Mouse (Mus musculus) thymus, postnatal 10 days (tissue): Measurements from ENCODE around the gene Sar1a.

Source experiments
- DNase-seq, 2 experiments: peaks; one replicate each; pipeline ENCODE4 v3.0.0; 2021; ENCODE audit warnings: low spot score in 2 of 2

Sar1a gene

DNA sequence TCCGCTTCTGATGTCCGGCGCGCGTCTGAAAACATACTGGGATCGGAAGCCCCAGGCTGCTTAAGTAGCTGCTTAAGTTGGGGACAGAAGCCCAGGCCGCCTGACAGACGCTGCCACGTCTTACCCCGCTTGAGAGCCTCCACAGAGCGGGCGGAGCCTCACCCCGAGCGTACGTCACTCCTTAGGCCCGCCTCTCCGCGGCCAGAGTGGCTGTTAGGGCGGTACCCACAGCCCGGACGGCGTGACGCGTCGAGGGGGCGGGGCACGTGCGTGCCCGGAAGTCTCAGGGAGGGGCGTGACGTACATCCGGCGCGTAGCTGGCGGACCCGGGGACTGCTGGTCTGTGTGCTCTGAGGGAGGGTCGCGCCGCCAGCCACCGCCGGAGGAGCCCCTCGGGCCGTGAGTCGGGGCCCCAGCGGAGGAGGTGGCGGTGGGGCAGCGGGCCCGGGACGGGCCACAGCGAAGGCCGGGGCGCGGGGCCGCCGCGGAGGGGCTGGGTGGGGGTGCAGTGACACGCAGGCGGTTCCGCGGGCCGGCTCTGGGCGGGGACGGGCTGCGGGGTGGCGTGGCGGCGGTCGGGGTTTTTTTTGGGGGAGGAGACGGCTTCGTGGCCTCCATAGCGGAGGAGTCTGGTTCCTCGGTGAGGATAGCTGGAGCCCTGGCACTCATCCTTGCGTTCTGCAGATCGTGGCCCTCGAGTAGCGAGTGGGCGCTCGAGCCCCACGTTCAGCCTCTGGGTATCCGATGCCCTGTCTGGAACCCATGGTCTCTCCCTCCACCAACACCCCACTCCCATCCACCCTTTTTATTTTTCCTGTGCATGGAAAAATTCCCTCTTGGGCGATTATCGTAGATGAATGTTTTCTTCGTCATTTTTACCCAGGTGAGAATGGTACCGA lies at the start of gene Sar1a:
Sar1a (plus strand) TSS at position 285 of the 899 bp plus-strand sequence.
- DNase-seq: peak; percentile 97 to 98

DNA sequence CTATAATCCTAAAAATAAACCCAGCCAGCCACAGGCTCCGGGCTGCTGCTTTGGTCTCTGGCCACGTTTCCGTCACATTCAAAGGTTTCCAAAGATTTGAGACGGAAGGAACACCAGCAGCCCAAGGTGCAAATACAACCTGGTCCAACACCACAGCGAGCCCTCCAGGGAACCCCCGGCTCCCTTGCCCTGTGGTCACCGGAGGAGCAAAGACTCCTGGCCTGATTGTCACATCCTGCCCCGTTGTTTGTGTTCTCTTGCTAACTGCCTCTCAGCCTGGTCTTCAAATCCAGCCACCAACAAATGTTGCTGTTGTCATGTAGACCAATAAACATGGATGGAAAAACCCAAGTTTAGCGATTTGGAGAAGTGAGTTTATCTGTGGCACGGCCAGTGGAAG lies 47.7 kb upstream of the Sar1a start:
- DNase-seq: no peak

GRCm38 (mm10) chr10:61637055-61637454 lies 43.0 kb upstream of the Sar1a start:
- DNase-seq: no peak

GRCm38 (mm10) chr10:61640363-61640762 lies 39.7 kb upstream of the Sar1a start:
- no peak for DNase-seq

GRCm38 (mm10) chr10:61646557-61646956 lies 33.5 kb upstream of the Sar1a start:
- no peak for DNase-seq

DNA sequence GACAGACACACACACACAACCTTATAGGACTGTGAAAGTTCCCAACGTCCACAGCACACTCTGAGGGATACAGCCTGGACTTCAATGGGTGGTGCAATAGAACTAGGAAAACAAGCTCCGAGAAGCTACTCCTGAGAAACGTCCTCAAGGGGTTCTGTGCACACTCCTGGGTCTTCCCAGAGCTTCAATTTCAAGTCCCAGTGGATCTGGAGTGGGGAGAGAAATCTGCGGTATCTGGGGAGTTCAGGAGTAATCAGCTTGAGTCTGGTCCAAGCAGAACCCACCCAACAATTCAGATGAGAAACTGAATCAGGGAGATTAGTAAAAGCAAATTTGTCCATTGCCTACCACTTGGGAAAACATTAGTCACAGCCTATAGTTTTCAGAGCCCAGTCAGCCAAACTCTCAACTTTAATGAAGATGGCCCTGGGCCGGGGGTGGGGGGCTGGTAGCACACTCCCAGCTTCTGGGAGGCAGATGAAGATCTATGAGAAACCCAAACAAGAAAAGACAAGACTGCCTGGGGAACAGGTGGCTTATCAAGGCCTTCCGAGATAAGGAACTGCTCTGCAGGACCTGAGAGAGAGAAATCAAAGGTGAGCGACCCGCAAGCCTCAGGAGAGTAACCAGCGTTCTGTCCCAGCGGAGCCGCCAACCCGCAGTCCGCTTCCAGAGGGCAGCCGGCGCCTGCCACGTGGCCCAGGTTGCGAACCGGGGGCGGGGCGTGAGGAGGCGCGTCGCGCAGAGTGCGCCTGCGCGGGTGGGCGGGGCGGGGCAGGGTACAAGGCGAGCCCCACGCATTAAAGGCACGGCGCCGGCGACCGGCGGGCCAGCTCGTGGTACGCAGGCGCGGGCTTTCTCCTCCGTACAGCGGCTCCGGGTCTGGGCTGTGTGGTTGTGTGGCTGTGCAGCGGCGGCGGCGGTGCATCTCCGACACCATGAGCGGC lies 32.0 kb upstream of the Sar1a start, which contains the start of gene Ppa1:
Ppa1 (plus strand) TSS at position 763 of the 947 bp plus-strand sequence.
- peak; percentile 69 to 77 for DNase-seq

DNA sequence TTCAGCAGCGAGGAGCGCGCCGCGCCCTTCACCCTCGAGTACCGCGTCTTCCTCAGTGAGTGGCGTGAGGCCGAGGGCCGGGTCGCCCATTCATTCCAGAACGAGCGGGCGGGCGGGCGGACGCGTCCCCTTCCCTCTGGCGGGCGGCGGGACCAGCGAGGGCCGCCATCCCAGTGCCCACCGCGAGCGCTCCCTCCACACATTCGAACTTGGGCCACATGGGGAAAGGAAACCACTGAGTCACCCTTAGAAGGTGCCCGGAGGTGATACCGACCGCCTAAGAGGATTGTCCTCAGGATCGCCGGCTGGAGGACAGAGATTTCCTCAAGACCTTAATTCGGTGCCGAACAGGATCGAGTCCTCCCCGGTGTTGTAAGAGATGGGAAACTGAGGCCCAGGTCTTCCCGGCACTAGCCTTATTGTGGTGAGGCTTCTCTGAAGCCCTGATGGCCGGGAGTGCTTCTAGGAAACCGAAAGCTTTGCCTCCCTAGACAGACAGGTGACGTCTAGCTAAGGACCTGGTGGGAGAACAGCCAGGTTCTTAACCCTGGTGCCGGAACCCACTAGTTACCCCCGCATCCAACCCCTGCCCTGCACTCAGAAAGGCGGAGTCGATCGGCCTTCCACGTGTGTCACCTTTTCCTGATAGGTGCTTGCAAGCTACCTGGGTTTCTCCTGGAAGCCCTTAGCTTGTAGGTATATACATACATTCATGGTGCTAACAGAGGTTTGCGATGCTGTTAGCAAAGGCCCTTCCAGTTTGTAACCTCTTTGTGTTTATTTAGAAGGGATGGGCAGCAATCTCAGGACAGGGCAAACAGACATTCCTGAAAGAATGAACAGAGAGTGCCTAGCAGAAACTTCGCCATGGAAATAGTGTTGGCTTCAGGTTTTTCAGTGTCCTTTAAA lies 31.1 kb upstream of the Sar1a start:
- DNase-seq: peak in 1 of 2 experiments; percentile 7

GRCm38 (mm10) chr10:61654105-61654504 lies 26.0 kb upstream of the Sar1a start:
- DNase-seq: no peak

DNA sequence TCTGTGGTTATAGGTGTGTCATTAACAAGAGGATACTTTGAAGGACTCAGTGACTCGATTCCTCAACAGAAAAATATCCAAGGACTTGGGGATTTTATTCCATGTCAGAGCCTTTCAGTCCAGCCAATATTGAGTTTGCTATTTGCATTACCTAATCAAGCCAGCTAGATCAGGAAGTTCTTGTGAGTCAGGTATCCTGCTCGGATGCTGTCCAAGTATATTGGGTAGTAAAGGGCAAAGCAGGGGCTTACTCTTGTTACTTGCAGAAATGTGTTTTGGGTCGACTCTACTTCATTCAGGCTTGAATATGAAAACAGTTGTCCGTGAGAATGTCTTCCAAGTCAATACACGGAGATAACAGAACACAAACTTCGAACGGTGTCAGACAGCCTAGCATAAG lies 25.4 kb upstream of the Sar1a start:
- no peak for DNase-seq

GRCm38 (mm10) chr10:61655188-61655587 lies 24.9 kb upstream of the Sar1a start:
- no peak for DNase-seq

DNA sequence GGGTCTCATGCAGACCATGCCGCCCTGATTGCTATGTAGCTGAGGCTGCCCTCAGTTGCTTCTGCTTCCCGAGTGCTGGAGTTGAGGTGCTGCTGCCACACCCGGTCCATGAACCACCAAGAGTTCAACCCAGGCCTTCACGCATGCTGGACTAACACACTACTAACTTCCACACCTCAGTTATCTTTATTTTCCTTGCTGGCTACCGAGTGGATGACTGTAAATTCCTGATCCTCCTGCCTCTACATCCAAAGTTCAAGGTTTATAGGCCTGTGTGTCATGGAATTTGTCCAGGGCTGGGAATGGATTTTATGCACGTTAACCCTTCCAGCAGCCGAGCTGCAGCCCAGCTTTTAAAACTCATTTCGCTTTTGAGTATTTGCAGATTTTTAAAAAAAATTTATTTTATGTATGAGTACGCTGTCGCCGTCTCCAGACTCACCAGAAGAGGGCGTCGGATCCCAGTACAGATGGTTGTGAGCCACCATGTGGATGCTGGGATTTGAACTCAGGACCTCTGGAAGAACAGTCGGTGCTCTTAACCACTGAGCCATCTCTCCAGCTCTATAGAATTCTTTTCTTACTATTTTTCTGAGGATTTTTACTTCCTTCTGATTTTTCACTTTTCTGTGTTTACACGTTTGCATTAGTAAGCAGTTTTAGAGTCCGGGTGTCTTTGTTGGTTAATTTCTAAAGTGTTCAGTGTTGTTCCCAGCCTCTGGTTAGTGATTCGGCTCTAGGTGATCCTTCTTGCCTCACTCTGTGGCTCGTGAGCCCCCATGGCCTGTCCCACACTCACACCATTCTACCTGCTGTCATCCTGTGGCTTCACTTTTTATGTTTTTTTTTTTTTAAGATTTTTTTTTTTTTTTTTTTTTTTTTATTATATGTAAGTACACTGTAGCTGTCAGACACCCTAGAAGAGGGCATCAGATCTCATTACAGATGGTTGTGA lies 22.9 kb upstream of the Sar1a start:
- DNase-seq: no peak

GRCm38 (mm10) chr10:61657985-61658384 lies 22.1 kb upstream of the Sar1a start:
- DNase-seq: peak in 1 of 2 experiments; percentile 41

GRCm38 (mm10) chr10:61661887-61662286 lies 18.2 kb upstream of the Sar1a start:
- DNase-seq: no peak

DNA sequence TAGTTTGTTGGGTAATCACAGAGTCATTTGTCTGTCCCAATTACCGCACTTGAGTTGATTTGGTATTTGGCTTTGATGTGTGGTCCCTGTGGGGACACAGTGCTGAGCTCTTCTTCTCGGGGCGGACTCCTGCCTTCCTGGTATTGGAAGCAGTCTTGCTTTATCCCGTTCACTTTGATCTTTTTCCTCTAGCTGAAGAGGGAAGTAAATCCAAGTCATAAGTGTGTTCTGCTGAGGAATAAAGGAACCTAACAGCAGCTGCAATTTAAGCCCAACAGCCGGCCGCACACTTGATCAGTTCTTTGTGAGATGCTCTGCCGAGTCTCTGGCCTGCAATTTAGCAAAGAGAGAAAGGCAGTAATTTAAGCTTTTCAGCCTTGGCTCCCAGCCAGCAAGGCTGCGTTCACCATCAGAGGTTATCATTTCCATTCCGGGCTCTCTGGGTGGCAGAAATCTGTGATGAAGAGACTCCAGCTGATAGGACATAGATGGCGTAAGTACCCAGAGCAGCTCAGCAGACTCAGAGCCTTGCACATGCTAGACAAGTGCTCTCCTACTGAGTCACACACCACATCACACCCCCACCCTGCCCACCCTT lies 17.6 kb upstream of the Sar1a start:
- no peak for DNase-seq

DNA sequence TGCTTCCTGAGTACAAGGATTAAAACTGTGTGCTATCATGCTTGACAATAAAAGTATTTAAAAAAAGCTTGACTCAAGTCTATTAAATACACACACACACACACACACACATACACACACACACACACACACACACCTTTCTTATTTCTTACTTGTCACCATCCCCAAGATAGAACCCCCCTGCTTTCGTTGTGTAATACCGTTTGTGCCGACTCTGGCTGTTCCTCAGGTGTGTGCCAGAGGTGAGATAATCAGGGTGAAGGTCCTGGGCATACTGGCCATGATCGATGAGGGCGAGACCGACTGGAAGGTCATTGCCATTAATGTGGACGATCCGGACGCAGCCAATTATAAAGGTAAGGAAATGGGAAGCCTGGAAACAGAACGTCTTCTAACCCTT lies 15.0 kb upstream of the Sar1a start:
- no peak for DNase-seq

- no peak for DNase-seq
Measured at GRCm38 (mm10) chr10:61665651-61666050, 14.4 kb upstream of the Sar1a start.

GRCm38 (mm10) chr10:61669289-61669688 lies 10.8 kb upstream of the Sar1a start:
- DNase-seq: no peak

GRCm38 (mm10) chr10:61669896-61670295 lies 10.2 kb upstream of the Sar1a start:
- no peak for DNase-seq

DNA sequence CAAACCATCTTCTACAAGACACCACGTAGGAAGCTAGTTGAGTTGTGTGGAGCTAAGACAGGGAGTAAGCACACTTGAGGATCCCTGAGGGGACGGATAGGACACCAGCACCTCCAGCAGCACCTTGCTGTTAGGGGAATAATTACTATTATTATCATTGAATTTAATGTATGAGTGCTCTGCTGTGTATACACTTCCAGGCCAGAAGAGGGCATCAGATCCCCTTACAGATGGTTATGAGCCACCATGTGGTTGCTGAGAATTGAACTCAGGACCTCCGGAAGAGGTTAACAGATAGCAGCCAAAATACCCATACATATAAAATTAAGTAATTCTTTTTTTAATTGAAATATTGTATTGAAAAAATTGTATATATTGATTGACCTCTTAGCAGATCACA lies 9.3 kb upstream of the Sar1a start:
- no peak for DNase-seq

DNA sequence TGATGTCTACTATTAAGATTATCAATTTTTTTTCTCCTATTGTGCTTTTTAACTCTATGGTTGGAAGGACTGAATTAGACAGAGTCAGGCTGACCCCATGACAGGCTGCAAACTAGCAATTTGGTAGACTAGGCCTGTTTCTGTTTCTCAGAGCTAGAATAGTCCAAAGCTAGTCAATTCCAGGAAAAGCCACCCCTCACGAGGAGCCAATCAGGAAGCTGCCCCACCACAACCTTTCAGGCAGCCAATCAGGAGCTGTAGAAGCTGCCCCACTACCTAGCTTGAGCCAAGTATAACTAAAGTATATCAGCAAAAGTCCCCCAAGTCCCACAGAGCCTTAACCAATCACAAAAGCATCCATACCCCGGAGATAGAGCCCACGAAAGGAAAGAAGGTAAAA lies 4.2 kb upstream of the Sar1a start:
- DNase-seq: no peak
